Mouse (Mus musculus): ENCODE measurements around the gene Tpmt. TPM values are rescaled to one million over a fixed set of nuclear protein-coding genes. Genes with fewer than 3 reads are reported as not detected.

Tpmt gene
- polyA plus RNA-seq, 1 experiment from 2014 or later = 21.9 TPM

- H3K36me3 ChIP-seq (replicated peaks; ENCODE audit: control insufficient read depth, insufficient read depth) = peaks cover 45% of the 10 kb centered on the region
- no peak overlapping the region for H3K9ac ChIP-seq
- H3K4me3 ChIP-seq (replicated peaks; ENCODE audit: low read length) = no peak overlapping the region
- peaks cover 9% of the 10 kb centered on the region; the same call in 1 of the 2 replicates for H3K4me1 ChIP-seq (replicated peaks; ENCODE audit: control insufficient read depth, insufficient read depth, low read length)
- no peaks in the 10 kb centered on the region for H3K9me3 ChIP-seq (ENCODE audit: control insufficient read depth, low read length)
- no peak overlapping the region for H3K4me2 ChIP-seq (replicated peaks)
- ATAC-seq (ENCODE audit: low FRiP score) (no peak), DNase-seq (ENCODE audit: low spot score) (no peak)
- 97% methylated on average over 4 of the region's 4 CpGs for WGBS
- H3K27me3 ChIP-seq (ENCODE audit: control insufficient read depth, insufficient read depth, low read length) = no peaks in the 10 kb centered on the region
- no peak overlapping the region for H3K27ac ChIP-seq
Observed at GRCm38 (mm10) chr13:47047996-47048395, 3.5 kb upstream of the Tpmt start.

GRCm38 (mm10) chr13:47043833-47044616, 512 bp downstream of the Tpmt start:
- Histone ChIP-seq H3K9me3 (ENCODE audit: control insufficient read depth, low read length) (no peaks in the 10 kb centered on the region), H3K4me1 (replicated peaks; ENCODE audit: control insufficient read depth, insufficient read depth, low read length) (peaks cover 17% of the 10 kb centered on the region; the same call in 1 of the 2 replicates), H3K36me3 (replicated peaks; ENCODE audit: control insufficient read depth, insufficient read depth) (peaks cover 7% of the 10 kb centered on the region), H3K4me2 (replicated peaks) (peak overlapping the region; percentile 95), H3K27ac (peak overlapping the region; percentile 71), H3K27me3 (ENCODE audit: control insufficient read depth, insufficient read depth, low read length) (no peaks in the 10 kb centered on the region), H3K4me3 (replicated peaks; ENCODE audit: low read length) (peak overlapping the region; percentile 61), H3K9ac (peak overlapping the region; percentile 65)
- WGBS = under 1% methylated on average over 45 of the region's 45 CpGs
- ATAC-seq (ENCODE audit: low FRiP score) (peak; percentile 29), DNase-seq (ENCODE audit: low spot score) (peak; percentile 24)

DNA sequence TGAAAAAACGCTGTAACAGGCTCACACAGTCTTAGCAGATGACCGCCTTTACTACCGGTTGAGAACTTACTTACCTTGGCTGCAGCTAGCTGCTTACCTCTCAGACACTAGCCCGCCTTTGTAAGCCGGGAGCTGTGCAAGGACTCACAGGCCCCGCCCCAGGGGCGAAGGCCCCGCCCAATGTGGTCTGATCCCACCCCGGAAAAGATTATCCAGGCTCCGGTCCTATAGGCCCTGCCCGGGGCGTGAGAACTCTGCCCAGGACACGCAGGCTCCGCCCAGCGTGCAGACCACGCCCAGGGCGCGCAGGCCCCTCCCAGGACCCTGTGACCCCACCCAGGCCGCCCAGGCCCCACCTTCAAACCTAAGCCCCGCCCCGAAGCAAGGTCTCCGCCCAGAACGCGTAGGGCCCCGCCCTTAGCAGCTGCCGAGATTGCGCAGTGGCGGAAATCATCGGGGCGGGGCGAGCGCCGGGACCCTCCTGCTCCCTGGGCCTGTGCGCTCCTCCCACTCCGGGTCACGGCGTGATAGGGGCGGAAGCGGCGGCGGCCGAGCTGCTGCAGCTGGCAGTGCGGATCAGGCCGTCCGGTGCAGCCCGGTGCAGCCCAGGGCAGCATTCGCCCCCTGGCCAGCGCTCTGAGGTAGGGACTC, 1.4 kb downstream of the Tpmt start, which contains the start of gene Kdm1b:
Gene Kdm1b (plus strand): TSS at position 470 of the 651 bp plus-strand sequence.
- WGBS = under 1% methylated on average over 48 of the region's 48 CpGs
- no peaks in the 10 kb centered on the region for H3K36me3 ChIP-seq (replicated peaks; ENCODE audit: control insufficient read depth, insufficient read depth)

DNA sequence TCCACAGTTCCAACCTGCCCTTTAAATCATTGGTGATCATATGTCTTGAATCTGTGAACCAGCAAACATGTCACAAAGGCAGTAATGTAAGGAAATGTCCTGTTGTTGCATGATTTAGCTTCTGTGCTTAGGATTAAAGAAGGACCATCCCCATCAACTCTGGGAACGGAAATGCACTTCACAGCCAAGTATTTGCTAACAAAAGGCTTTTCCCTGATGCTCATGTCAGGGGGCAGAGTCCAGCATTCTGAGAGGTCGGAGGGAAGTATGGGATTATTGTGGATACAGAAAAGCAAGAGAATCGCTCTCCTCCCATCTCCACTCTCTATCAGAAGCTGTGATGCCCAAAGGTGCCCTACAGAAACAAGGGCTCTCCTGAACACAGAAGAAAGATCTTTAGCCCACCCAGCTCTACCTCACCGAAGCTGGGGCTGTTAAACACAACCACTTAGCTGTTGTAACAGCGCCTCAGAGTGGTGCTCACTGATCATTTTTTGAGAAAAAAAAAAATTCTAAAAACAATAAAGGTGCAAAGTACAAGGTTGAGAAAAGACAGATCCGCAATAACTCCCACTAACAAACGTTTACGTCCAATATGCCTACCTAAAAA, 2.4 kb downstream of the Tpmt start:
- peak overlapping the region; percentile 95 for H3K4me2 ChIP-seq (replicated peaks)
- DNase-seq (ENCODE audit: low spot score) = peak; percentile 47
- H3K4me3 ChIP-seq (replicated peaks; ENCODE audit: low read length) = peak overlapping the region; percentile 61
- H3K36me3 ChIP-seq (replicated peaks; ENCODE audit: control insufficient read depth, insufficient read depth) = no peaks in the 10 kb centered on the region; the same call in 1 of the 2 replicates
- WGBS = 48% methylated on average over 8 of the region's 8 CpGs
- no peak overlapping the region for H3K9ac ChIP-seq
- H3K27me3 ChIP-seq (ENCODE audit: control insufficient read depth, insufficient read depth, low read length) = no peaks in the 10 kb centered on the region
- ATAC-seq (ENCODE audit: low FRiP score) = no peak
- H3K4me1 ChIP-seq (replicated peaks; ENCODE audit: control insufficient read depth, insufficient read depth, low read length) = peaks cover 17% of the 10 kb centered on the region; the same call in 1 of the 2 replicates
- no peak overlapping the region; the same call in 1 of the 2 replicates for H3K27ac ChIP-seq
- no peaks in the 10 kb centered on the region for H3K9me3 ChIP-seq (ENCODE audit: control insufficient read depth, low read length)

More for the DNA sequence above, 1.4 kb downstream of the Tpmt start, which contains the start of gene Kdm1b:
- peak; percentile 96 for ATAC-seq (ENCODE audit: low FRiP score)
- peak within 1 kb of the TSS; percentile 71 for H3K27ac ChIP-seq
- peaks cover 17% of the 10 kb centered on the region; the same call in 1 of the 2 replicates for H3K4me1 ChIP-seq (replicated peaks; ENCODE audit: control insufficient read depth, insufficient read depth, low read length)
- H3K4me2 ChIP-seq (replicated peaks) = peak within 1 kb of the TSS; percentile 95
- H3K4me3 ChIP-seq (replicated peaks; ENCODE audit: low read length) = peak within 1 kb of the TSS; percentile 61
- peak within 1 kb of the TSS; percentile 65 for H3K9ac ChIP-seq
- no peaks in the 10 kb centered on the region for H3K9me3 ChIP-seq (ENCODE audit: control insufficient read depth, low read length)
- DNase-seq (ENCODE audit: low spot score) = peak; percentile 95
- no peaks in the 10 kb centered on the region for H3K27me3 ChIP-seq (ENCODE audit: control insufficient read depth, insufficient read depth, low read length)

- no peak for ATAC-seq (ENCODE audit: low FRiP score)
- Histone ChIP-seq H3K27me3 (ENCODE audit: control insufficient read depth, insufficient read depth, low read length) (no peaks in the 10 kb centered on the region), H3K27ac (no peak overlapping the region), H3K9me3 (ENCODE audit: control insufficient read depth, low read length) (no peaks in the 10 kb centered on the region), H3K4me2 (replicated peaks) (no peak overlapping the region), H3K4me1 (replicated peaks; ENCODE audit: control insufficient read depth, insufficient read depth, low read length) (peaks cover 17% of the 10 kb centered on the region; the same call in 1 of the 2 replicates), H3K36me3 (replicated peaks; ENCODE audit: control insufficient read depth, insufficient read depth) (no peaks in the 10 kb centered on the region; the same call in 1 of the 2 replicates), H3K9ac (no peak overlapping the region), H3K4me3 (replicated peaks; ENCODE audit: low read length) (no peak overlapping the region)
- 96% methylated on average over 5 of the region's 5 CpGs for WGBS
- DNase-seq (ENCODE audit: low spot score) = no peak
Observed at GRCm38 (mm10) chr13:47040061-47040460, 4.5 kb downstream of the Tpmt start.

GRCm38 (mm10) chr13:47037946-47038345, 6.6 kb downstream of the Tpmt start:
- ATAC-seq (ENCODE audit: low FRiP score) (no peak), DNase-seq (ENCODE audit: low spot score) (no peak)
- H3K4me3 ChIP-seq (replicated peaks; ENCODE audit: low read length) = no peak overlapping the region
- H3K27ac ChIP-seq = no peak overlapping the region
- H3K27me3 ChIP-seq (ENCODE audit: control insufficient read depth, insufficient read depth, low read length) = no peaks in the 10 kb centered on the region
- WGBS = 78% methylated on average over 6 of the region's 6 CpGs
- H3K9ac ChIP-seq = no peak overlapping the region
- no peaks in the 10 kb centered on the region for H3K9me3 ChIP-seq (ENCODE audit: control insufficient read depth, low read length)
- H3K36me3 ChIP-seq (replicated peaks; ENCODE audit: control insufficient read depth, insufficient read depth) = no peaks in the 10 kb centered on the region; the same call in none of the 2 replicates
- 0 out of 2 replicates have a peak, but pooled peaks cover 8% of the 10 kb centered on the region for H3K4me1 ChIP-seq (replicated peaks; ENCODE audit: control insufficient read depth, insufficient read depth, low read length)
- no peak overlapping the region for H3K4me2 ChIP-seq (replicated peaks)

- WGBS = 88% methylated on average over 4 of the region's 4 CpGs
- Histone ChIP-seq H3K4me1 (replicated peaks; ENCODE audit: control insufficient read depth, insufficient read depth, low read length) (no peaks in the 10 kb centered on the region), H3K4me3 (replicated peaks; ENCODE audit: low read length) (no peak overlapping the region), H3K4me2 (replicated peaks) (no peak overlapping the region), H3K27ac (no peak overlapping the region), H3K9me3 (ENCODE audit: control insufficient read depth, low read length) (no peaks in the 10 kb centered on the region), H3K36me3 (replicated peaks; ENCODE audit: control insufficient read depth, insufficient read depth) (peaks cover 8% of the 10 kb centered on the region), H3K27me3 (ENCODE audit: control insufficient read depth, insufficient read depth, low read length) (no peaks in the 10 kb centered on the region), H3K9ac (no peak overlapping the region)
- DNase-seq (ENCODE audit: low spot score) (no peak), ATAC-seq (ENCODE audit: low FRiP score) (no peak)
Observed at GRCm38 (mm10) chr13:47033602-47034001, 10.9 kb downstream of the Tpmt start.

- 94% methylated on average over 17 of the region's 17 CpGs for WGBS
- Histone ChIP-seq H3K9ac (no peak overlapping the region), H3K4me1 (replicated peaks; ENCODE audit: control insufficient read depth, insufficient read depth, low read length) (no peaks in the 10 kb centered on the region), H3K9me3 (ENCODE audit: control insufficient read depth, low read length) (no peaks in the 10 kb centered on the region), H3K4me2 (replicated peaks) (no peak overlapping the region), H3K27me3 (ENCODE audit: control insufficient read depth, insufficient read depth, low read length) (no peaks in the 10 kb centered on the region), H3K27ac (no peak overlapping the region), H3K4me3 (replicated peaks; ENCODE audit: low read length) (no peak overlapping the region), H3K36me3 (replicated peaks; ENCODE audit: control insufficient read depth, insufficient read depth) (peaks cover 13% of the 10 kb centered on the region; the same call in 1 of the 2 replicates)
- no peak for ATAC-seq (ENCODE audit: low FRiP score)
- no peak for DNase-seq (ENCODE audit: low spot score)
Observed at GRCm38 (mm10) chr13:47030376-47031107, 14.0 kb downstream of the Tpmt start.

Measured in hindbrain, embryonic 14.5 days (tissue).